ENCODE assay signal across 14 mouse cellular contexts in the genomic region with DNA sequence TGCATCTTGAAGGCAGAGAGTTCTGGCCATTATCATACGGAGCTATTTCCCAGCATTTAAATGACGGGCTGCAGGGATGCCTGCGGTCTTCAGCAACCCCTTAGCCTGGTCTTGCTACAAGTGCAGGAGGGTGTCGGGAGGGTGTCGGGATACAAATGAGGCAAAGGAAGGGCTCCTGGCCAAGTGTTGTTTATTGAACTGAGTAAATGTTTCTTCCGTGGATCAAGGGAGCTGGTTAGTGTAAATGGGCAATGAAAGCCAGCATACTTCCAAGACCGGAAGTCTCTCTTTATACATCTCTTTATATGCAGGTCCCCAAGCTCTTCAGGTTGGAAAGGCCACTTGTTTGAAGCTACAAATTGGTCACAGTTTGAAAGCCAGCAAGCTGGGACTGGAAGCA. TPM values are rescaled to one million over a fixed set of nuclear protein-coding genes. Genes with fewer than 3 reads are reported as not detected.
A peak's percentile ranks its signal among the peaks of the same experiment; 100 is the strongest.
DNase-seq lines count a peak whose midpoint lies in the region; ATAC-seq and TF ChIP-seq lines count a peak whose summit lies in the region.
"Had no signal": no experiment of that assay in that cellular context is flagged by ENCODE, and none has a peak within 500 bp of the region (broad histone marks: within the 10 kb centered on the region; RNA-seq: fewer than 3 reads in every experiment).

No protein-coding gene starts in this region.

- no peak overlapping the region for H3K27ac ChIP-seq in heart, embryonic 10.5 days
- H3K27ac ChIP-seq in liver, adult 2 months (replicated peaks; ENCODE audit: insufficient read depth, low read depth, low read length): 0 out of 2 replicates have a peak overlapping the region, but pooled peaks have one; percentile 29
- H3K27ac ChIP-seq in liver, embryonic 12.5 days: no peak overlapping the region
- H3K27ac ChIP-seq in embryonic facial prominence, embryonic 10.5 days (replicated peaks): no peak overlapping the region
- H3K27ac ChIP-seq: macrophage had no signal

- H3K27me3 ChIP-seq in heart, embryonic 10.5 days (ENCODE audit: insufficient read depth, poor library complexity, severe bottlenecking): no peaks in the 10 kb centered on the region
- no peaks in the 10 kb centered on the region for H3K27me3 ChIP-seq in liver, adult 2 months (ENCODE audit: control insufficient read depth, insufficient read depth, low read length)
- no peaks in the 10 kb centered on the region for H3K27me3 ChIP-seq in liver, embryonic 12.5 days (replicated peaks)
- H3K27me3 ChIP-seq in embryonic facial prominence, embryonic 10.5 days (replicated peaks; ENCODE audit: low read depth, poor library complexity, severe bottlenecking): no peaks in the 10 kb centered on the region

- 0 out of 2 replicates have a peak, but pooled peaks cover 1% of the 10 kb centered on the region for H3K4me1 ChIP-seq in heart, embryonic 10.5 days
- H3K4me1 ChIP-seq in liver, adult 2 months (ENCODE audit: control insufficient read depth, insufficient read depth, low read length): peaks cover 21% of the 10 kb centered on the region
- no peaks in the 10 kb centered on the region for H3K4me1 ChIP-seq in liver, embryonic 12.5 days
- H3K4me1 ChIP-seq in embryonic facial prominence, embryonic 10.5 days: no peaks in the 10 kb centered on the region

- DNase-seq in heart, adult 11 months: peak; percentile 58
- DNase-seq in heart, embryonic 10.5 days (ENCODE audit: low spot score): no peak
- peak; percentile 63 for DNase-seq in liver, adult 2 months (ENCODE audit: extremely low read depth, low read depth, low spot score)
- peak; percentile 60 for DNase-seq in forelimb bud, embryonic 11.5 days (ENCODE audit: low read depth, low spot score)
- DNase-seq in lung, postnatal 10 days: peak; percentile 73
- DNase-seq in embryonic facial prominence, embryonic 10.5 days (ENCODE audit: low spot score): no peak
- no peak for DNase-seq in gastrocnemius, postnatal 10 days
- DNase-seq: adrenal gland, postnatal 36 days; cerebellum, adult 11 months; left cerebral cortex, postnatal 4 days; thymus, postnatal 4 days had no signal

- TF ChIP-seq POLR2A in liver, adult 2 months (IDR thresholded peaks at IDR 0.05; ENCODE audit: extremely low read depth, insufficient read depth, low read length): no peak

- H3K4me2 ChIP-seq in liver, embryonic 12.5 days: no peak overlapping the region

- no peak overlapping the region for H3K9ac ChIP-seq in liver, adult 2 months (ENCODE audit: low read depth, low read length)
- H3K9ac ChIP-seq in liver, embryonic 12.5 days: no peak overlapping the region

- no peaks in the 10 kb centered on the region for H3K36me3 ChIP-seq in heart, embryonic 10.5 days
- no peaks in the 10 kb centered on the region for H3K36me3 ChIP-seq in liver, adult 2 months (ENCODE audit: control insufficient read depth, insufficient read depth, low read length)
- no peaks in the 10 kb centered on the region for H3K36me3 ChIP-seq in liver, embryonic 12.5 days
- H3K36me3 ChIP-seq in embryonic facial prominence, embryonic 10.5 days (replicated peaks): no peaks in the 10 kb centered on the region

- 59% methylated on average over 7 of the region's 7 CpGs for WGBS in heart, embryonic 10.5 days
- 37% methylated on average over 7 of the region's 7 CpGs for WGBS in liver, adult 2 months
- WGBS in liver, embryonic 12.5 days (ENCODE audit: insufficient replicate concordance): 56% methylated on average over 7 of the region's 7 CpGs
- 85% methylated on average over 7 of the region's 7 CpGs for WGBS in embryonic facial prominence, embryonic 10.5 days

- peaks cover 27% of the 10 kb centered on the region; the same call in 1 of the 2 replicates for H3K79me2 ChIP-seq in liver, adult 2 months (ENCODE audit: control insufficient read depth, insufficient read depth, low read length)

- no peak overlapping the region for H3K4me3 ChIP-seq in heart, embryonic 10.5 days
- no peak overlapping the region for H3K4me3 ChIP-seq in liver, adult 2 months (ENCODE audit: insufficient read depth, low read depth, low read length)
- H3K4me3 ChIP-seq in liver, embryonic 12.5 days: no peak overlapping the region
- no peak overlapping the region for H3K4me3 ChIP-seq in embryonic facial prominence, embryonic 10.5 days

- H3K9me3 ChIP-seq in heart, embryonic 10.5 days: no peaks in the 10 kb centered on the region
- no peaks in the 10 kb centered on the region for H3K9me3 ChIP-seq in liver, embryonic 12.5 days (replicated peaks)
- H3K9me3 ChIP-seq in embryonic facial prominence, embryonic 10.5 days: no peaks in the 10 kb centered on the region

- no peak for ATAC-seq in liver, embryonic 12.5 days
- ATAC-seq: inflammation-experienced regulatory T-cells, adult 6 months had no signal

- no peak for TF ChIP-seq CTCF in liver, adult 2 months (IDR thresholded peaks at IDR 0.05; ENCODE audit: low read depth, low read length)

RNA-seq across cellular contexts. Expression of a gene that starts 23.0 kb away (rescaled TPM):
- 32.5 and 39.0 TPM in 2 replicates for polyA plus RNA-seq in heart, embryonic 10.5 days (2016; fragmentation: Nextera tagmentation; extraction: Ambion mirVana)
- 47.5 and 62.8 TPM in 2 replicates for total RNA-seq in liver, adult 2 months (2014; rRNA removed)
- polyA plus RNA-seq in liver, adult 2 months (2012; rRNA removed): 20.5 and 23.2 TPM in 2 replicates
- 7.1 and 7.9 TPM in 2 replicates for polyA plus RNA-seq in liver, embryonic 12.5 days (2016; fragmentation: Nextera tagmentation; extraction: Ambion mirVana)
- 47.4 and 48.2 TPM in 2 replicates for polyA plus RNA-seq in embryonic facial prominence, embryonic 10.5 days (2016; fragmentation: Nextera tagmentation; extraction: Ambion mirVana)
- total RNA-seq in gastrocnemius, postnatal 10 days (2021): 10 to 100 TPM in 1 of 2 experiments, 1 to 10 TPM in 1; 9.4 to 14.2 TPM
- polyA plus RNA-seq: macrophage had no signal

Comparison
In these comparisons a context has a peak if more than half of its experiments do, and no peak if none do; other contexts are left out.
1. DNase-seq: peak in heart, adult 11 months (single experiment), liver, adult 2 months (single experiment), forelimb bud, embryonic 11.5 days (single experiment) and lung, postnatal 10 days (single experiment); none in heart, embryonic 10.5 days (single experiment), embryonic facial prominence, embryonic 10.5 days (single experiment) and gastrocnemius, postnatal 10 days (single experiment).